Mouse (Mus musculus): ENCODE measurements around the gene Slc22a14. TPM values are rescaled to one million over a fixed set of nuclear protein-coding genes. Genes with fewer than 3 reads are reported as not detected.

Gene Slc22a14
- not detected for total RNA-seq (2023)

DNA sequence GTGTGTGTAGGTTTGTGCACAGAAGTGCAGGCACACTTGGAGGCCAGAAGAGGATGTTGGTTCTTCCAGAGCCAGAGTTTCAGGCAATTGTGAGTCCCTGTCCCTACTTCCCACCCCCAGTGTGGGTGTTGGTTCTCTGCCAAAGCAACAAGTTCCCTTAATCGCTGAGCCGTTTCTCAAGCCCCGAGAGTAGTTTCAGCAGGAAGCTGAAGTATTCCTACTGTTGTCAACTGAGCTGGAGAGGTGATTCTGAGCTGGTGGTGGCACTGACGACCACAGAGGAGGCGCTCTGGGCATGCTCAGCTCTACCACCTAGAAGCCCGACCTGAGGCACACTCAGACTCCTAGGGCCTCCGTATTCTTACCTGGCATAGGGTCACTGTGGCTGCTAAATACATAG lies at the start of gene Slc22a14:
TSS of gene Slc22a14 (minus strand) at position 270 of the 400 bp plus-strand sequence.

DNA sequence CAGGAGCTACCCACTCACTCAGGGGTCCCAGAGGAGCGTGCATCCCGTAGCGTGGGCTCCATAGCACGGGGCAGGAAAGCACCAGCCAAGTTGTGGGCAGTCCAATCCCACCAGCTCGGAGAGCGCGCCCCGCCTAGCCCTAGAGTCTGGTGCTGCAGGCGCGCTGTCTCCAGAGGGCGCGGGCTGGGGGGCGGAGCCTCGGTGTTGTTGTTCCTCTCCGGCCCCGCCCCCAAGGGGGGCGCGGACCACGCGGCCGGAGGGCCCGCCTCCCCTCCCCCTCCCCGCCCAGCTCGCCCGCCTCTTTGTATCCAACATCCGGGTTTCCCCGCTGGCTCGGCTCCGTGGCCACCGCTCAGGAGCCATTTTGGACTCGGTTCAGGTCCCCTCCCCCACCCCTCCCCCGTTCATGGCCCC lies 36.5 kb upstream of the Slc22a14 start, which contains the start of gene Acvr2b:
TSS of gene Acvr2b (plus strand) at position 318 of the 414 bp plus-strand sequence.

DNA sequence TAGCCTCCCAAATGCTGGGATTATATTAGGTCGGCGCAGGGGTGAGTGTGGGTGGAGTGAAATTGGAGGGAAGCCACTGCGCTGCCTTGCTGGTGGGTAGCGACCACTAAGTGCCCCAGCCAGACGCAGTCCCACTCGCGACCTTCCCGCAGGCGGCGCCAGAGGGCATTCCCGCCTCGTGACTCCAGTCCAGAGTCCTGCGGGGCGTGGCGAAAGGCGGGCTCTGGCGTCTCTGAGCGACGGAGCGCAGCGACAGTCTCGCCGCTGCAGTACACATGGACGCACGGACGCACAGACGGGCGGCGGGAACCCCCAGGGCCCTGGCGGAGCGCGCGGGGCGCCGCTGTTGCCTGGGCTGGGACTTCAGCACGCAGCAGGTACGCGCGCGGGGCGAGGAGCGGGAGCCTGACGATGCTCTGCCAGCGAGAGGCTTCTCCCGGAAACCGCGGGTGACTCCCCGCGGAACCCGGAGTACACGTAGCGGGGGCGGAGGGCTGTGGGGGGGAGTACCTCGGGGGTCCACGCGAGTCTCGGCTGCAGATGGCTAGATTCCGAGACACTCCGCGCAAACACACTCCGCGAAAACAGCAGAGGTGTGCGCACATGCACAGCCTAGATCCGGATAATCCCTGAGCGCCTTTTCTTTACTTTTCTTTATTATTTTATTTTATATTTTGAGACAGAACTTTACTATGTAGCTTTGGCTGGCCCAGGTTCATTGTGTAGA lies 7.9 kb downstream of the Slc22a14 start, which contains the start of gene Xylb:
TSS of gene Xylb (plus strand) at position 51 of the 727 bp plus-strand sequence.

DNA sequence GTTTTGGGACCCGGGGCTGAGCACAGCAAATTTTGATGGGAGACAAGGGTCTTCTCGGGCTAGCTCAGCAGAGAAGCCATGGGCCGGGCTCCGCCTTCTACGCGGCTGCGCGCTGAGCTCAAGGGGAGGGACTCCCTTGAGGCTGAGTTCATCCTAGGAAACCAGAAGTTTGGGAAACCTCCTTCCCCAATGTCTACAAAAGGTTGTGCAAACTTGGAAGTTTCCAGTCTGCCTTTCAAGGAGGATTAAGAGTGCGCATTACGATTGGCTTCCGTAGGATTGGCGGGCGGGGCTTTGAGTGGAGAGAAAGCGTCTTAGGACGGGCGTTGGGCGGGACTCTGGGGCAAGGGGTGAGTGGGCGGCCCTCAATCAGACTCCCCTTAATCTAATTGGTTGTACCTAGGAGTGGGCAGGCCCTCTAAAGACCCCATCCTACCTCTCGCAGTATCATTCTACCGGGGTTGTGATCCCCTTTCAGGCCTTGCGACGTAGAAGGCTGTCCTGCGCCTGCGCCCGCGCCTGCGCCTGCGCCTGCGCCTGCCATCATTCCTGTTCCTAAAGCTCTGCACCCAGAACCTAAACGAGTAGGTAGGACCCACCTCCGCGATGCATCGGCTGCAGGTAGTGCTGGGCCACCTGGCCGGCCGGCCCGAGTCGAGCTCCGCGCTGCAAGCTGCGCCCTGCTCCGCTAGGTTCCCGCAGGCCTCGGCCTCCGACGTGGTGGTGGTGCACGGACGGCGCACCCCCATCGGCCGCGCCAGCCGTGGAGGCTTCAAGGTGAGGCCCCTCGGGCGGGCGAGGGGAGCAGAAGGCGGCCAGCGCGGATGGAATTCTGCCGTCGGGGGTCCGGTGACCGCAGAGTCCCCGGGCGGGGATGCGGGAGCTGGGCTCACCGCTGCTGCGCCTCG lies 24.2 kb downstream of the Slc22a14 start, which contains the start of gene Myd88:
TSS of gene Myd88 (minus strand) at position 503 of the 908 bp plus-strand sequence.

DNA sequence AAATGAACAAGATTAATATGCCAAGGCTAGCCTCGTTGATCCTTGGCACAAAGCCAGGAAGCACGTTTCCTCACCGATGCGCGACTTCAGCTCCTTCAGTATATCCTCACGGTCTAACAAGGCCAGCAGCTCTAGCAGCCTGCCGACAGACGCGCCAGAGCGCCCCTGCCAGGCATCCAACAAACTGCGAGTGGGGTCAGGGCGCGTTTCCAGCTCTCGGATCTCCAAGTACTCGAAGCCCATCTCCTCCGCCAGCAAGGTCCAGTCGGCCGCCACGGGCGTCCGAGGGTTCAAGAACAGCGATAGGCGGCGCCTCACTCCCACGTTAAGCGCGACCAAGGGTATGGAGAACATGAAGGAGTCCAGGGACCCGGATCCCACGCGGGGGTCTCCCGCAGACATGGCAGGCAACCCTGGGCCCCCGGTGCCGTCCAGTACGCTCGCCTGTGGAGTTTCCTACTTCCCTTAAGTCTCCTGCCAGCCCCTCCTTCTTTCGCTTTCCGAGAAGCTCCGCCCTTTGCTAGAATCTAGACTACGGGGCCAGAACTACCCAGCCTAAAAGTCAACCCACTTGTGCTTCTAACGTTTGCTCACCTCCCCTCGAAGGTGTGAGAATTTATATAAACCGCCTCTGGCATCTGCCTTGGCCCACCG lies 25.7 kb downstream of the Slc22a14 start, which contains the start of gene Acaa1a:
TSS of gene Acaa1a (plus strand) at position 119 of the 654 bp plus-strand sequence.

DNA sequence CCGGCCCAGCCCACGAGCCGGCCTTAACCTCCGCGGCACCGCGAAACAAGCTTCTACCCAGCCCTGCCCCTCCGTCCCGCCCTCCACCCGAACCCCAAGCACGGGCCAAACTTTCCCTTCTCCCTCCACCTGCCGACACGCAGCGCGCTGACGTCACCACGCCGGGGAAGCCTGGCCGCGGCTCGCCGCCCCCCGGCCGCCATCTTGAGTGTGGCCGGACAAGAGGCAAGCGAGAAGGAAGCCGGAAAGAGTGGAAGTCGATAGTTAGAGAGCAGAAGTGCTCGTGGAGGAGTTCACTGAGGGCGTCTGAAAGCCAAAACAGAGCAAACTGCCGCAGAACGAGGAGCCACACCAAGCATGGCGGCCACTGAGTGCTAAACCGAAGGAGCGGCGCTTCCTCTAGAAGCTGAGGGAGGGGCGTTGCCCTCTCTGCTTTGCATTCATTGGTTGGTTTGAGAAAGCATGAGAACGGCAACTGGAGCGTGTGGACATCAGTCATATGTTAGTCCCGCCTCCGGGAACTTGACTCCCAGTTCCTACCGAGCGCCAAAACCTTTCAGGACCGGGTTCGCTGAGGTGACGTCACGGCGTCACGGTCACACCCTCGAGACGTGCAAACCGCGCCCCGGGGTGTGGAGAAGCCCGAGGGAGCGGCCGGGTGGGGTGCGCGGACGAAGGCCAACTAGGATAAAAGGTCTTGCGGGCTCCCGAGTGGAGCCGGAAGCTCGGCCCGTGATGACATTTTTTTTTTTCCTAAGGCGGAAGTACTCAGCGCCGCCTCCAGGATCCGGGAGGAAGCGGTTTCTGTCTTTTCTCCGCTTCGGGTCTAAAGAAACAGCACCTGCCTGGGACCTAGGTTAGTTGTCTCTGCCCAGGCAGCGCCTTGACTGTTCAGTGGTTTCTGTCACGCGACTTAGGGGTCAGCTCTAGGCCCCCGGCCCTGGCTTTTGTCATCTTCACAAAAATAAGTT lies 42.8 kb downstream of the Slc22a14 start, which contains the start of gene Oxsr1:
TSS of gene Oxsr1 (minus strand) at position 139 of the 971 bp plus-strand sequence.

DNA sequence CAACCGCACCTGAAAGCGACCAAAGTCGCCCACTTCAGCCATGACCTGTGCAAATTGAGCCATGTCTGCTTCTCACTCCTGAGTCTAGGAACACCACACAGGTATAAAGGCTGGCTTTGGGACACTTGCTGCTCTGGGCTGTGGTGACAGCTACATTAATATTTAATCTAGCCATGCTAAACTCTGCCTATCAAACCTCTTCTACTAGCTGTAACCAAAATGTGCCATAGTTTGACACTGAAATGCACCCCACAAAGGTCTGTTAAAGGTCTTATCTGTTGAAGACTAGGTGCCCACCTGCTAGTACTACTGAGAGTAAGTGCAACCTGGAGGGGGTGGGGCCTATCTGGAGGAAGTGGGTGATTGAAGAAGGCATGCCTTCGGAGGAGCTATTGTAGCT lies 156.4 kb downstream of the Slc22a14 start, which contains the start of gene Slc22a13:
TSS of gene Slc22a13 (minus strand) at position 101 of the 400 bp plus-strand sequence.

DNA sequence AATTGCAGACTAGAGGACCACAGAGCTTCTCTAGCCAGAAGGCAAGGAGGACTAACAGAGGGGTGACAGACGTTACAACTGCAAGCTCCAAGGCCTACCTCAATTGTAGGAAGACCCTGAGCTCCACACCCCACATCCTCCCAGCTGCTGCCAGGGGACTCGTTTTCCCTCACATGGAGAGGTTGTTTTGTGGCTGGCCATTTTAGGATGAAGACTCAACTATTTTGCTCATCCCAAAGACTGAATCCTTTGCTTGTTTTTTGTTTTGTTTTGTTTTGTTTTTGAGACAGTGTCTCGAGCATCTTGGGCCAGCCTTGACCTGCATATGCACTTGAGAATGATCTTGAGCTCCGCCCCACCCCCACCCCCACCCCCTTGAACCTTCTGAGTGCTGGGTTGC lies 206.5 kb downstream of the Slc22a14 start, which contains the start of gene Gm47289:
TSS of gene Gm47289 (plus strand) at position 301 of the 400 bp plus-strand sequence.

DNA sequence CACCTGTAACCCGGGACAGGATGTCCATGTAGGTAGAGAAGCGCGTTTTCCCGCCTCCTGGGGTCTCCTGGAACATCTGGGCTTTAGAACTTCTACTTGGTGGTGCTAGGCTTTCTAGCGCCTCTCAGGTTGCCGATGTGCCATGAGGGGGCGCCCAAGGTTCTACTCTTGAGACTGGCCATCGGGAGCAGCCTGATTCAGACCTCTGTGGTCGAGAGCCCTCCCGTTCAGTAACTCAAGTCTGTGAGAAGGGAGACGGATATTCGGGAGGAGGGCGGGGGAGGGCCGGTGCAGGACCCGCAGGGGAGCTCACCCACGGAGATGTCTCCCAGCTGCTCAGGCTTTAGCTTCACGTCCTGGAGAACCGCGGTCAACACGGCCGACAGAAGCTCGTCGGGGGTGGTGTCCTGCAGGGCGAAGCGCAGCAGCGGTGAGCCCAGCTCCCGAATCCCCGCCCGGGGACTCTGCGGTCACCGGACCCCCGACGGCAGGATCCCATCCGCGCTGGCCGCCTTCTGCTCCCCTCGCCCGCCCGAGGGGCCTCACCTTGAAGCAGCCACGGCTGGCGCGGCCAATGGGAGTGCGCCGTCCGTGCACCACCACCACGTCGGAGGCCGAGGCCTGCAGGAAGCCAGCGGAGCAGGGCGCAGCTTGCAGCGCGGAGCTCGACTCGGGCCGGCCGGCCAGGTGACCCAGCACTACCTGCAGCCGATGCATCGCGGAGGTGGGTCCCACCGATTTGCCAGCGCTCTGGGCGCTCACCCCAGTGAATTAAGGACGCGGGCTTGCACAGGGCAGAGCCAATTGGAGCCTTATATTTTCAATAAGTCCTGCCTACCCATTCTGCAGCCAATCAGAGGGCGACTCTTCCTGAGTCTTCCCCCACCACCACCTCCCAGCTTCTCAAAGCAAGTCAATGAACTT lies 208.8 kb downstream of the Slc22a14 start, which contains the start of gene Acaa1b:
TSS of gene Acaa1b (minus strand) at position 816 of the 924 bp plus-strand sequence.

Other genes starting within 250 kb of the Slc22a14 start
- 0.47 TPM for gene Acaa1b, start 208.5 kb downstream of the Slc22a14 start, total RNA-seq (2023)
- gene Gm47289, start 206.4 kb downstream of the Slc22a14 start, total RNA-seq (2023) = not detected
- not detected for gene Slc22a13, start 156.5 kb downstream of the Slc22a14 start, total RNA-seq (2023)
- gene Oxsr1, start 43.1 kb downstream of the Slc22a14 start, total RNA-seq (2023) = 43.8 TPM
- gene Acaa1a, start 25.9 kb downstream of the Slc22a14 start, total RNA-seq (2023) = 55.5 TPM
- 41.9 TPM for gene Myd88, start 24.1 kb downstream of the Slc22a14 start, total RNA-seq (2023)
- gene Xylb, start 8.2 kb downstream of the Slc22a14 start, total RNA-seq (2023) = 1.4 TPM
- 2.5 TPM for gene Acvr2b, start 36.6 kb upstream of the Slc22a14 start, total RNA-seq (2023)
- 8.2 TPM for gene Exog, start 79.4 kb upstream of the Slc22a14 start, total RNA-seq (2023)
- gene Scn5a, start 213.5 kb upstream of the Slc22a14 start, total RNA-seq (2023) = 0.12 TPM

All from CD4-positive naive resting alpha-beta T cell, adult 57 days (primary cell).